Mouse (Mus musculus) hindbrain, embryonic 16.5 days (tissue): ENCODE measurements around the gene Mdga1. TPM values are rescaled to one million over a fixed set of nuclear protein-coding genes. Genes with fewer than 3 reads are reported as not detected.

Source experiments
- ATAC-seq: fragments of 200-750 bp; cut with Nextera tagmentation; 2 replicates; pipeline ENCODE4 v1.8.0; 2017; ENCODE audit warnings: moderate TSS enrichment, moderate library complexity
- H3K27ac ChIP-seq: fragments of 300-500 bp; sonication (generic); 2 replicates; pipeline ENCODE4 v1.5.1; 2014; ENCODE audit warnings: low read depth, mild to moderate bottlenecking, control low read depth, low read length, moderate library complexity
- H3K27me3 ChIP-seq: fragments of 300-500 bp; sonication (generic); replicated peaks from 2 replicates; pipeline ENCODE4 v1.6.1; 2014; ENCODE audit warnings: low read length; ENCODE audit not compliant: control insufficient read depth, insufficient read depth
- H3K36me3 ChIP-seq: fragments of 300-500 bp; sonication (generic); 2 replicates; pipeline ENCODE4 v1.6.1; 2014; ENCODE audit warnings: mild to moderate bottlenecking, low read length, moderate library complexity, mixed read lengths; ENCODE audit not compliant: control insufficient read depth, insufficient read depth
- H3K4me1 ChIP-seq: fragments of 300-500 bp; sonication (generic); 2 replicates; pipeline ENCODE4 v1.6.1; 2014; ENCODE audit warnings: low read depth, low read length; ENCODE audit not compliant: control insufficient read depth, insufficient read depth
- H3K4me2 ChIP-seq: fragments of 300-500 bp; sonication (generic); 2 replicates; pipeline ENCODE4 v1.6.1; 2014; ENCODE audit warnings: mild to moderate bottlenecking, low read length, control low read depth, moderate library complexity
- H3K4me3 ChIP-seq: fragments of 300-500 bp; sonication (generic); 2 replicates; pipeline ENCODE4 v1.5.1; 2014; ENCODE audit warnings: mild to moderate bottlenecking, low read length, control low read depth, moderate library complexity
- H3K9ac ChIP-seq: fragments of 300-500 bp; sonication (generic); 2 replicates; pipeline ENCODE4 v1.6.1; 2014; ENCODE audit warnings: low read depth, mild to moderate bottlenecking, control low read depth, low read length, moderate library complexity
- H3K9me3 ChIP-seq: fragments of 300-500 bp; sonication (generic); 2 replicates; pipeline ENCODE4 v1.6.1; 2014; ENCODE audit warnings: mild to moderate bottlenecking, low read length, moderate library complexity; ENCODE audit not compliant: control insufficient read depth
- WGBS: fragments of 180-500 bp; shearing (Covaris S2); extraction: QIAGEN DNeasy Blood & Tissue Kit; methylation state at CpG from one replicate; pipeline ENCODE4 v1.1.7; 2014; 5-methylcytosine and 5-hydroxymethylcytosine counted together
- polyA plus RNA-seq: library from polyadenylated mRNA; unstranded; fragments of >200 nt; fragmentation: Nextera tagmentation; extraction: Ambion mirVana; gene quantifications from 2 replicates; pipeline ENCODE4 v1.2.1, GENCODE M21; 2015

Mdga1 gene
- polyA plus RNA-seq, 1 experiment from 2014 or later, result 14.0 TPM

- Histone ChIP-seq H3K4me1 (peaks cover 8% of the 10 kb centered on the region), H3K36me3 (no peaks in the 10 kb centered on the region), H3K4me3 (no peak overlapping the region), H3K27me3 (no peaks in the 10 kb centered on the region; the same call in 1 of the 2 replicates), H3K27ac (no peak overlapping the region), H3K9me3 (no peaks in the 10 kb centered on the region), H3K4me2 (no peak overlapping the region), H3K9ac (no peak overlapping the region)
- WGBS, result 22% methylated on average over 3 of the region's 3 CpGs
- ATAC-seq, result no peak
Observed at GRCm38 (mm10) chr17:29838029-29838428, 131.9 kb downstream of the Mdga1 start.

GRCm38 (mm10) chr17:29837441-29837840 is 132.4 kb downstream of the Mdga1 start:
- no peak overlapping the region for H3K27ac ChIP-seq
- H3K9ac ChIP-seq, result no peak overlapping the region
- WGBS, result 68% methylated on average over 8 of the region's 8 CpGs

GRCm38 (mm10) chr17:29834768-29835167 is 135.1 kb downstream of the Mdga1 start:
- H3K4me2 ChIP-seq, result no peak overlapping the region
- no peaks in the 10 kb centered on the region for H3K27me3 ChIP-seq
- peaks cover 2% of the 10 kb centered on the region; the same call in 1 of the 2 replicates for H3K36me3 ChIP-seq
- peak overlapping the region; percentile 62 for H3K27ac ChIP-seq
- H3K4me3 ChIP-seq, result no peak overlapping the region
- peak; percentile 70 for ATAC-seq
- H3K4me1 ChIP-seq, result no peaks in the 10 kb centered on the region
- 39% methylated on average over 7 of the region's 7 CpGs for WGBS
- H3K9ac ChIP-seq, result no peak overlapping the region
- no peaks in the 10 kb centered on the region for H3K9me3 ChIP-seq

More at GRCm38 (mm10) chr17:29837441-29837840, 132.4 kb downstream of the Mdga1 start:
- no peak for ATAC-seq
- Histone ChIP-seq H3K4me1 (peaks cover 7% of the 10 kb centered on the region), H3K4me3 (no peak overlapping the region), H3K4me2 (no peak overlapping the region), H3K36me3 (no peaks in the 10 kb centered on the region), H3K9me3 (no peaks in the 10 kb centered on the region), H3K27me3 (no peaks in the 10 kb centered on the region; the same call in 1 of the 2 replicates)

- Histone ChIP-seq H3K4me2 (no peak overlapping the region), H3K36me3 (peaks cover 2% of the 10 kb centered on the region; the same call in 1 of the 2 replicates), H3K27me3 (no peaks in the 10 kb centered on the region), H3K4me1 (no peaks in the 10 kb centered on the region), H3K9me3 (no peaks in the 10 kb centered on the region), H3K9ac (no peak overlapping the region), H3K27ac (peak overlapping the region; percentile 62), H3K4me3 (no peak overlapping the region)
- 53% methylated on average over 9 of the region's 9 CpGs for WGBS
- ATAC-seq, result no peak; the same call in 1 of the 2 replicates
Observed at GRCm38 (mm10) chr17:29834333-29834732, 135.6 kb downstream of the Mdga1 start.

GRCm38 (mm10) chr17:29831696-29832095 is 138.2 kb downstream of the Mdga1 start:
- Histone ChIP-seq H3K4me3 (no peak overlapping the region), H3K9me3 (no peaks in the 10 kb centered on the region), H3K27me3 (no peaks in the 10 kb centered on the region), H3K27ac (no peak overlapping the region), H3K4me2 (no peak overlapping the region), H3K36me3 (peaks cover 2% of the 10 kb centered on the region; the same call in 1 of the 2 replicates), H3K4me1 (no peaks in the 10 kb centered on the region), H3K9ac (no peak overlapping the region)
- ATAC-seq, result no peak
- 88% methylated on average over 11 of the region's 11 CpGs for WGBS

GRCm38 (mm10) chr17:29829136-29829535 is 140.8 kb downstream of the Mdga1 start:
- 64% methylated on average over 7 of the region's 7 CpGs for WGBS
- ATAC-seq, result no peak
- Histone ChIP-seq H3K4me1 (no peaks in the 10 kb centered on the region), H3K36me3 (peaks cover 2% of the 10 kb centered on the region; the same call in 1 of the 2 replicates), H3K4me2 (no peak overlapping the region), H3K9me3 (no peaks in the 10 kb centered on the region), H3K4me3 (no peak overlapping the region), H3K27me3 (no peaks in the 10 kb centered on the region), H3K9ac (no peak overlapping the region), H3K27ac (no peak overlapping the region)

- 71% methylated on average over 5 of the region's 5 CpGs for WGBS
- Histone ChIP-seq H3K27ac (no peak overlapping the region), H3K4me1 (peaks cover 4% of the 10 kb centered on the region; the same call in 1 of the 2 replicates), H3K9ac (no peak overlapping the region), H3K9me3 (no peaks in the 10 kb centered on the region), H3K36me3 (peaks cover 2% of the 10 kb centered on the region; the same call in 1 of the 2 replicates), H3K4me2 (no peak overlapping the region), H3K4me3 (no peak overlapping the region), H3K27me3 (no peaks in the 10 kb centered on the region)
- no peak for ATAC-seq
Observed at GRCm38 (mm10) chr17:29827602-29828001, 142.3 kb downstream of the Mdga1 start.

GRCm38 (mm10) chr17:29824512-29825120 is 145.3 kb downstream of the Mdga1 start:
- Histone ChIP-seq H3K4me1 (peaks cover 4% of the 10 kb centered on the region; the same call in 1 of the 2 replicates), H3K9ac (no peak overlapping the region), H3K4me3 (no peak overlapping the region), H3K36me3 (no peaks in the 10 kb centered on the region), H3K27ac (no peak overlapping the region), H3K27me3 (no peaks in the 10 kb centered on the region), H3K4me2 (no peak overlapping the region), H3K9me3 (no peaks in the 10 kb centered on the region)
- WGBS, result 78% methylated on average over 4 of the region's 4 CpGs
- ATAC-seq, result no peak

GRCm38 (mm10) chr17:29824208-29824509 is 145.7 kb downstream of the Mdga1 start:
- H3K27me3 ChIP-seq, result no peaks in the 10 kb centered on the region
- no peak overlapping the region for H3K4me3 ChIP-seq
- H3K27ac ChIP-seq, result no peak overlapping the region
- 49% methylated on average over 5 of the region's 5 CpGs for WGBS
- no peaks in the 10 kb centered on the region for H3K9me3 ChIP-seq
- peaks cover 4% of the 10 kb centered on the region; the same call in 1 of the 2 replicates for H3K4me1 ChIP-seq
- no peak for ATAC-seq
- H3K9ac ChIP-seq, result no peak overlapping the region
- no peak overlapping the region for H3K4me2 ChIP-seq
- H3K36me3 ChIP-seq, result no peaks in the 10 kb centered on the region
